Mouse (Mus musculus) ES-Bruce4 (cell line): Measurements from ENCODE around the gene Tuba3a. TPM values are rescaled to one million over a fixed set of nuclear protein-coding genes. Genes with fewer than 3 reads are reported as not detected.

Source experiments
- H3K27ac ChIP-seq: 2 replicates; pipeline ENCODE4 v1.5.1; 2012; ENCODE audit warnings: low read length, inconsistent platforms; ENCODE audit not compliant: insufficient read depth
- H3K27me3 ChIP-seq: 2 replicates; pipeline ENCODE4 v1.6.1; 2012; ENCODE audit warnings: mild to moderate bottlenecking, low read length, inconsistent platforms; ENCODE audit not compliant: control insufficient read depth, poor library complexity, insufficient read depth, severe bottlenecking
- H3K36me3 ChIP-seq: 2 replicates; pipeline ENCODE4 v1.6.1; 2012; ENCODE audit warnings: inconsistent platforms, mild to moderate bottlenecking, low read length, moderate library complexity; ENCODE audit not compliant: control insufficient read depth, poor library complexity, insufficient read depth, severe bottlenecking
- H3K4me1 ChIP-seq: one replicate; pipeline ENCODE4 v1.8.1; 2011; ENCODE audit warnings: low read length; ENCODE audit not compliant: control insufficient read depth, insufficient read depth
- H3K4me3 ChIP-seq: 2 replicates; pipeline ENCODE4 v1.5.1; 2011; ENCODE audit warnings: low read depth, mild to moderate bottlenecking, low read length
- H3K9ac ChIP-seq: 2 replicates; pipeline ENCODE4 v1.6.1; 2012; ENCODE audit warnings: low read depth, mild to moderate bottlenecking, inconsistent platforms; ENCODE audit not compliant: poor library complexity, severe bottlenecking
- H3K9me3 ChIP-seq: replicated peaks from 2 replicates; pipeline ENCODE4 v1.6.1; 2012; ENCODE audit warnings: mild to moderate bottlenecking, low read length, inconsistent platforms; ENCODE audit not compliant: control insufficient read depth, poor library complexity, insufficient read depth, severe bottlenecking
- CTCF ChIP-seq: IDR thresholded peaks from one replicate; pipeline ENCODE4 v1.8.1; 2011; ENCODE audit warnings: low read depth, low read length
- EP300 ChIP-seq: IDR thresholded peaks from 2 replicates; pipeline ENCODE4 v1.6.1; 2011; ENCODE audit warnings: low read depth, low read length; ENCODE audit not compliant: insufficient read depth
- POLR2A ChIP-seq: IDR thresholded peaks from one replicate; pipeline ENCODE4 v1.8.1; 2011; ENCODE audit warnings: low read length; ENCODE audit not compliant: insufficient read depth
- polyA plus RNA-seq: library from polyadenylated mRNA; stranded (reverse); fragments of >200 nt; gene quantifications from 2 replicates; pipeline ENCODE4 v1.2.4, GENCODE M21; 2011; ENCODE audit warnings: low read depth; ENCODE audit not compliant: missing spikeins, insufficient read depth, insufficient read length

Gene Tuba3a
- polyA plus RNA-seq, 1 experiment, result 2.2 TPM

GRCm38 (mm10) chr6:125253863-125254715, 31.8 kb downstream of the Tuba3a start:
- H3K9me3 ChIP-seq, result no peaks in the 10 kb centered on the region
- H3K27ac ChIP-seq, result no peak overlapping the region
- no peak for TF ChIP-seq EP300
- no peak for TF ChIP-seq CTCF
- TF ChIP-seq POLR2A, result no peak
- H3K27me3 ChIP-seq, result no peaks in the 10 kb centered on the region
- H3K4me3 ChIP-seq, result no peak overlapping the region
- no peak overlapping the region for H3K9ac ChIP-seq
- H3K36me3 ChIP-seq, result no peaks in the 10 kb centered on the region
- H3K4me1 ChIP-seq, result no peaks in the 10 kb centered on the region

GRCm38 (mm10) chr6:125252711-125253110, 33.1 kb downstream of the Tuba3a start:
- Histone ChIP-seq H3K4me1 (no peaks in the 10 kb centered on the region), H3K4me3 (no peak overlapping the region), H3K27me3 (no peaks in the 10 kb centered on the region), H3K27ac (no peak overlapping the region), H3K36me3 (no peaks in the 10 kb centered on the region), H3K9me3 (no peaks in the 10 kb centered on the region), H3K9ac (no peak overlapping the region)
- TF ChIP-seq CTCF (no peak), EP300 (no peak), POLR2A (no peak)

GRCm38 (mm10) chr6:125252285-125252684, 33.6 kb downstream of the Tuba3a start:
- H3K4me3 ChIP-seq, result no peak overlapping the region
- no peaks in the 10 kb centered on the region for H3K4me1 ChIP-seq
- H3K9me3 ChIP-seq, result no peaks in the 10 kb centered on the region
- no peaks in the 10 kb centered on the region for H3K27me3 ChIP-seq
- H3K27ac ChIP-seq, result no peak overlapping the region
- no peaks in the 10 kb centered on the region for H3K36me3 ChIP-seq
- no peak for TF ChIP-seq POLR2A
- no peak for TF ChIP-seq CTCF
- no peak for TF ChIP-seq EP300
- H3K9ac ChIP-seq, result no peak overlapping the region

GRCm38 (mm10) chr6:125244551-125244950, 41.3 kb downstream of the Tuba3a start:
- Histone ChIP-seq H3K9ac (no peak overlapping the region), H3K27ac (no peak overlapping the region), H3K9me3 (no peaks in the 10 kb centered on the region), H3K4me3 (no peak overlapping the region), H3K36me3 (no peaks in the 10 kb centered on the region), H3K27me3 (no peaks in the 10 kb centered on the region), H3K4me1 (no peaks in the 10 kb centered on the region)
- TF ChIP-seq POLR2A (no peak), EP300 (no peak), CTCF (no peak)

GRCm38 (mm10) chr6:125241566-125241965, 44.3 kb downstream of the Tuba3a start:
- Histone ChIP-seq H3K9me3 (no peaks in the 10 kb centered on the region), H3K4me1 (no peaks in the 10 kb centered on the region), H3K4me3 (no peak overlapping the region), H3K9ac (no peak overlapping the region), H3K36me3 (no peaks in the 10 kb centered on the region), H3K27me3 (no peaks in the 10 kb centered on the region), H3K27ac (no peak overlapping the region)
- no peak for TF ChIP-seq CTCF
- TF ChIP-seq POLR2A, result no peak
- TF ChIP-seq EP300, result no peak

GRCm38 (mm10) chr6:125240617-125241016, 45.2 kb downstream of the Tuba3a start:
- H3K27me3 ChIP-seq, result no peaks in the 10 kb centered on the region
- H3K4me3 ChIP-seq, result no peak overlapping the region
- no peak overlapping the region for H3K27ac ChIP-seq
- no peaks in the 10 kb centered on the region for H3K36me3 ChIP-seq
- H3K9me3 ChIP-seq, result no peaks in the 10 kb centered on the region
- TF ChIP-seq POLR2A (no peak), EP300 (no peak), CTCF (no peak)
- H3K4me1 ChIP-seq, result no peaks in the 10 kb centered on the region
- H3K9ac ChIP-seq, result no peak overlapping the region
